Mouse (Mus musculus): ENCODE data around the gene Chst1. TPM values are rescaled to one million over a fixed set of nuclear protein-coding genes. Genes with fewer than 3 reads are reported as not detected.

Chst1 gene
- polyA plus RNA-seq, 1 experiment from 2014 or later = 5.2 TPM

DNA sequence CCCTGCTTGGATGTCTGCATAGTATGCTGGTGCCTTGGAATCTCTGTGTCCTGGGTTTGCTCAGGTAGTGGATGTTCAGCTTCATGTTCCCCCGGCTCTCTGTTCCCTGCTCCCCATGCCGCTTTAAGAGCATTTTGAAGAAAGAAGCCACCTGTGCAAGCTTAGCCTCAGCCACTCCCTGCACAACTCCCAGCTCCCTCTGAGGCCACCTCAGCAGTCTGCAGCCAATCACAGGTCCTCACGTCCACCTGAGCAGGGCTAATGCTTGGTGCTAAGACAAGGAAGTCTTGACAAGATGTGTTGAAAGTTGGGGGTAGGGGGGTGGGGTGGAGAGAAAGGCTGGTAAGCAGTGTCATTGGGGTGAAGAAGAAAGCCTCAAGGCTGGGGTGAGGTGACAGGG is 8.1 kb downstream of the Chst1 start:
- Histone ChIP-seq H3K36me3 (ENCODE audit: insufficient read depth, low read length) (no peaks in the 10 kb centered on the region), H3K4me3 (ENCODE audit: low read depth, low read length) (no peak overlapping the region), H3K27ac (ENCODE audit: low read length) (no peak overlapping the region), H3K27me3 (replicated peaks; ENCODE audit: insufficient read depth, low read length) (no peaks in the 10 kb centered on the region), H3K9me3 (ENCODE audit: low read length) (no peaks in the 10 kb centered on the region), H3K4me2 (replicated peaks; ENCODE audit: low read depth, low read length) (no peak overlapping the region), H3K9ac (replicated peaks; ENCODE audit: low read depth) (no peak overlapping the region), H3K4me1 (ENCODE audit: insufficient read depth, low read depth, low read length) (no peaks in the 10 kb centered on the region)
- DNase-seq (ENCODE audit: low spot score) = no peak
- TF ChIP-seq EP300 (IDR thresholded peaks at IDR 0.05) = no peak
- TF ChIP-seq CTCF (IDR thresholded peaks at IDR 0.05) = no peak
- 57% methylated on average over 3 of the region's 3 CpGs for WGBS
- no peak for ATAC-seq

GRCm38 (mm10) chr2:92608013-92608619 is 8.6 kb downstream of the Chst1 start:
- H3K36me3 ChIP-seq (ENCODE audit: insufficient read depth, low read length) = no peaks in the 10 kb centered on the region
- DNase-seq (ENCODE audit: low spot score) (no peak), ATAC-seq (no peak)
- TF ChIP-seq CTCF (IDR thresholded peaks at IDR 0.05) (no peak), EP300 (IDR thresholded peaks at IDR 0.05) (no peak)
- 42% methylated on average over 12 of the region's 12 CpGs for WGBS
- H3K9me3 ChIP-seq (ENCODE audit: low read length) = no peaks in the 10 kb centered on the region
- H3K4me3 ChIP-seq (ENCODE audit: low read depth, low read length) = no peak overlapping the region
- H3K9ac ChIP-seq (replicated peaks; ENCODE audit: low read depth) = no peak overlapping the region
- no peak overlapping the region for H3K27ac ChIP-seq (ENCODE audit: low read length)
- H3K4me1 ChIP-seq (ENCODE audit: insufficient read depth, low read depth, low read length) = no peaks in the 10 kb centered on the region
- no peaks in the 10 kb centered on the region for H3K27me3 ChIP-seq (replicated peaks; ENCODE audit: insufficient read depth, low read length)
- H3K4me2 ChIP-seq (replicated peaks; ENCODE audit: low read depth, low read length) = no peak overlapping the region

- 51% methylated on average over 4 of the region's 4 CpGs for WGBS
- Histone ChIP-seq H3K9me3 (ENCODE audit: low read length) (no peaks in the 10 kb centered on the region), H3K27me3 (replicated peaks; ENCODE audit: insufficient read depth, low read length) (no peaks in the 10 kb centered on the region), H3K36me3 (ENCODE audit: insufficient read depth, low read length) (no peaks in the 10 kb centered on the region), H3K4me3 (ENCODE audit: low read depth, low read length) (no peak overlapping the region), H3K27ac (ENCODE audit: low read length) (no peak overlapping the region), H3K9ac (replicated peaks; ENCODE audit: low read depth) (no peak overlapping the region), H3K4me2 (replicated peaks; ENCODE audit: low read depth, low read length) (no peak overlapping the region), H3K4me1 (ENCODE audit: insufficient read depth, low read depth, low read length) (no peaks in the 10 kb centered on the region)
- peak; percentile 70 for DNase-seq (ENCODE audit: low spot score)
- no peak for ATAC-seq
- TF ChIP-seq CTCF (IDR thresholded peaks at IDR 0.05) (peak; percentile 96), EP300 (IDR thresholded peaks at IDR 0.05) (no peak)
Observed at GRCm38 (mm10) chr2:92608810-92609581, 9.5 kb downstream of the Chst1 start.

GRCm38 (mm10) chr2:92609704-92610379 is 10.3 kb downstream of the Chst1 start:
- no peak overlapping the region for H3K4me3 ChIP-seq (ENCODE audit: low read depth, low read length)
- no peaks in the 10 kb centered on the region for H3K4me1 ChIP-seq (ENCODE audit: insufficient read depth, low read depth, low read length)
- no peak for TF ChIP-seq CTCF (IDR thresholded peaks at IDR 0.05)
- TF ChIP-seq EP300 (IDR thresholded peaks at IDR 0.05) = no peak; the same call in 1 of the 2 replicates
- H3K9me3 ChIP-seq (ENCODE audit: low read length) = no peaks in the 10 kb centered on the region
- H3K4me2 ChIP-seq (replicated peaks; ENCODE audit: low read depth, low read length) = no peak overlapping the region
- H3K27ac ChIP-seq (ENCODE audit: low read length) = no peak overlapping the region
- H3K27me3 ChIP-seq (replicated peaks; ENCODE audit: insufficient read depth, low read length) = no peaks in the 10 kb centered on the region
- WGBS = 75% methylated on average over 3 of the region's 3 CpGs
- no peaks in the 10 kb centered on the region for H3K36me3 ChIP-seq (ENCODE audit: insufficient read depth, low read length)
- H3K9ac ChIP-seq (replicated peaks; ENCODE audit: low read depth) = no peak overlapping the region
- ATAC-seq = no peak
- DNase-seq (ENCODE audit: low spot score) = peak; percentile 46

GRCm38 (mm10) chr2:92613645-92614044 is 14.1 kb downstream of the Chst1 start:
- WGBS = 88% methylated on average over 15 of the region's 15 CpGs
- Histone ChIP-seq H3K4me3 (ENCODE audit: low read depth, low read length) (no peak overlapping the region), H3K27me3 (replicated peaks; ENCODE audit: insufficient read depth, low read length) (no peaks in the 10 kb centered on the region), H3K4me2 (replicated peaks; ENCODE audit: low read depth, low read length) (no peak overlapping the region), H3K9ac (replicated peaks; ENCODE audit: low read depth) (no peak overlapping the region), H3K27ac (ENCODE audit: low read length) (no peak overlapping the region), H3K4me1 (ENCODE audit: insufficient read depth, low read depth, low read length) (no peaks in the 10 kb centered on the region), H3K36me3 (ENCODE audit: insufficient read depth, low read length) (no peaks in the 10 kb centered on the region), H3K9me3 (ENCODE audit: low read length) (no peaks in the 10 kb centered on the region)
- DNase-seq (ENCODE audit: low spot score) (no peak), ATAC-seq (no peak)
- TF ChIP-seq EP300 (IDR thresholded peaks at IDR 0.05) (no peak), CTCF (IDR thresholded peaks at IDR 0.05) (no peak)

DNA sequence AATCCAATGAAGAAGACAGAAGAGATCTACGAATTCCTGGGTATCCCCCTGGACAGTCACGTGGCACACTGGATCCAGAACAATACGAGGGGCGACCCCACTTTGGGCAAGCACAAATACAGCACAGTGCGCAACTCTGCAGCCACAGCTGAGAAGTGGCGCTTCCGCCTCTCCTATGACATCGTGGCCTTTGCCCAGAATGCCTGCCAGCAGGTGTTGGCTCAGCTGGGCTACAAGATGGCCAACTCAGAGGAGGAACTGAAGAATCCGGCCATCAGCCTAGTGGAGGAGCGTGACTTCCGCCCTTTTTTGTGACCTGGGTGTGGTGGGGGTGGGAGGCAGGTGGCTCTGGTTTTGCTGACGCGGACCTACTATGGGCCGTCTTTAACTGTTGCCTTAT is 14.6 kb downstream of the Chst1 start:
- no peaks in the 10 kb centered on the region for H3K4me1 ChIP-seq (ENCODE audit: insufficient read depth, low read depth, low read length)
- TF ChIP-seq EP300 (IDR thresholded peaks at IDR 0.05) (no peak), CTCF (IDR thresholded peaks at IDR 0.05) (no peak)
- no peak overlapping the region for H3K9ac ChIP-seq (replicated peaks; ENCODE audit: low read depth)

More for the DNA sequence above, 14.6 kb downstream of the Chst1 start:
- no peak overlapping the region for H3K27ac ChIP-seq (ENCODE audit: low read length)
- no peaks in the 10 kb centered on the region for H3K9me3 ChIP-seq (ENCODE audit: low read length)
- no peaks in the 10 kb centered on the region for H3K36me3 ChIP-seq (ENCODE audit: insufficient read depth, low read length)
- no peak for DNase-seq (ENCODE audit: low spot score)
- no peaks in the 10 kb centered on the region for H3K27me3 ChIP-seq (replicated peaks; ENCODE audit: insufficient read depth, low read length)
- no peak overlapping the region for H3K4me3 ChIP-seq (ENCODE audit: low read depth, low read length)
- no peak for ATAC-seq
- no peak overlapping the region for H3K4me2 ChIP-seq (replicated peaks; ENCODE audit: low read depth, low read length)
- WGBS = 86% methylated on average over 14 of the region's 14 CpGs

Data from lung, postnatal 0 days (tissue).